ENCODE assay signal across 8 mouse cellular contexts in genomic region chr17:25783861-25784574, GRCm38 (mm10). TPM values are rescaled to one million over a fixed set of nuclear protein-coding genes. Genes with fewer than 3 reads are reported as not detected.
DNase-seq lines count a peak whose midpoint lies in the region; ATAC-seq lines count a peak whose summit lies in the region.

No protein-coding gene starts in this region.

- DNase-seq in heart, postnatal 14 days, result no peak
- DNase-seq in embryonic facial prominence, embryonic 11.5 days (ENCODE audit: low spot score), result no peak
- DNase-seq in embryo, embryonic 9.5 days (ENCODE audit: extremely low spot score), result no peak
- DNase-seq in B cell, adult 2 months, result no peak
- no peak for DNase-seq in natural killer cell, adult 2 months (ENCODE audit: low spot score in 2 of 2)

- no peak for ATAC-seq in heart, embryonic 15.5 days (replicated peaks; ENCODE audit: insufficient number of reproducible peaks, insufficient read depth, low FRiP score, low read depth)
- ATAC-seq in embryonic facial prominence, embryonic 11.5 days (replicated peaks; ENCODE audit: insufficient number of reproducible peaks, low FRiP score, low TSS enrichment, low read depth), result no peak
- no peak for ATAC-seq in hindbrain, embryonic 15.5 days (ENCODE audit: low FRiP score, low read depth)
- ATAC-seq in midbrain, embryonic 16.5 days, result no peak

- H3K36me3 ChIP-seq in heart, embryonic 15.5 days, result peaks cover 60% of the 10 kb centered on the region
- H3K36me3 ChIP-seq in embryonic facial prominence, embryonic 11.5 days (replicated peaks; ENCODE audit: control insufficient read depth, insufficient read depth, low read depth, low read length), result peaks cover 15% of the 10 kb centered on the region
- H3K36me3 ChIP-seq in hindbrain, embryonic 15.5 days, result peaks cover 29% of the 10 kb centered on the region
- peaks cover 19% of the 10 kb centered on the region for H3K36me3 ChIP-seq in midbrain, embryonic 16.5 days (ENCODE audit: control insufficient read depth, insufficient read depth, low read length)

- H3K4me2 ChIP-seq in heart, embryonic 15.5 days, result peak overlapping the region; percentile 78
- H3K4me2 ChIP-seq in embryonic facial prominence, embryonic 11.5 days (ENCODE audit: low read depth, low read length), result peak overlapping the region; percentile 59
- peak overlapping the region; percentile 79 for H3K4me2 ChIP-seq in hindbrain, embryonic 15.5 days
- H3K4me2 ChIP-seq in midbrain, embryonic 16.5 days (ENCODE audit: low read length), result peak overlapping the region; percentile 92

- peak overlapping the region; percentile 73; the same call in 1 of the 2 replicates for H3K9ac ChIP-seq in heart, embryonic 15.5 days
- H3K9ac ChIP-seq in embryonic facial prominence, embryonic 11.5 days (replicated peaks; ENCODE audit: low read length), result peak overlapping the region; percentile 62
- H3K9ac ChIP-seq in hindbrain, embryonic 15.5 days, result peak overlapping the region; percentile 66
- peak overlapping the region; percentile 89 for H3K9ac ChIP-seq in midbrain, embryonic 16.5 days (ENCODE audit: low read depth, low read length)

- intact Hi-C loops in heart, postnatal 14 days (cut with DNase I), result no loop called here

- H3K9me3 ChIP-seq in heart, embryonic 15.5 days (replicated peaks), result no peaks in the 10 kb centered on the region
- H3K9me3 ChIP-seq in embryonic facial prominence, embryonic 11.5 days (replicated peaks; ENCODE audit: control insufficient read depth, low read length), result no peaks in the 10 kb centered on the region
- H3K9me3 ChIP-seq in hindbrain, embryonic 15.5 days, result no peaks in the 10 kb centered on the region
- no peaks in the 10 kb centered on the region for H3K9me3 ChIP-seq in midbrain, embryonic 16.5 days (replicated peaks; ENCODE audit: control insufficient read depth, low read length, poor library complexity, severe bottlenecking)

- no peak overlapping the region; the same call in 1 of the 2 replicates for H3K27ac ChIP-seq in heart, embryonic 15.5 days
- H3K27ac ChIP-seq in embryonic facial prominence, embryonic 11.5 days (replicated peaks; ENCODE audit: low read depth, low read length), result no peak overlapping the region
- no peak overlapping the region for H3K27ac ChIP-seq in hindbrain, embryonic 15.5 days (replicated peaks)
- no peak overlapping the region for H3K27ac ChIP-seq in midbrain, embryonic 16.5 days (ENCODE audit: low read length)

- no peaks in the 10 kb centered on the region for H3K27me3 ChIP-seq in heart, embryonic 15.5 days
- H3K27me3 ChIP-seq in embryonic facial prominence, embryonic 11.5 days (ENCODE audit: control insufficient read depth, insufficient read depth, low read length), result no peaks in the 10 kb centered on the region
- no peaks in the 10 kb centered on the region for H3K27me3 ChIP-seq in hindbrain, embryonic 15.5 days
- no peaks in the 10 kb centered on the region for H3K27me3 ChIP-seq in midbrain, embryonic 16.5 days (ENCODE audit: control insufficient read depth, insufficient read depth, low read depth, low read length)

- 80% methylated on average over 15 of the region's 15 CpGs for WGBS in heart, embryonic 15.5 days
- 74% methylated on average over 15 of the region's 15 CpGs for WGBS in embryonic facial prominence, embryonic 11.5 days
- WGBS in hindbrain, embryonic 15.5 days, result 80% methylated on average over 15 of the region's 15 CpGs
- WGBS in midbrain, embryonic 16.5 days, result 82% methylated on average over 15 of the region's 15 CpGs

- H3K4me1 ChIP-seq in heart, embryonic 15.5 days (replicated peaks), result peaks cover 33% of the 10 kb centered on the region
- peaks cover 5% of the 10 kb centered on the region; the same call in 1 of the 2 replicates for H3K4me1 ChIP-seq in embryonic facial prominence, embryonic 11.5 days (ENCODE audit: control insufficient read depth, insufficient read depth, low read length)
- H3K4me1 ChIP-seq in hindbrain, embryonic 15.5 days (replicated peaks), result peaks cover 30% of the 10 kb centered on the region
- peaks cover 17% of the 10 kb centered on the region for H3K4me1 ChIP-seq in midbrain, embryonic 16.5 days (ENCODE audit: control insufficient read depth, insufficient read depth, low read length)

- peak overlapping the region; percentile 82 for H3K4me3 ChIP-seq in heart, embryonic 15.5 days
- peak overlapping the region; percentile 45 for H3K4me3 ChIP-seq in embryonic facial prominence, embryonic 11.5 days (ENCODE audit: low read depth, low read length)
- peak overlapping the region; percentile 86 for H3K4me3 ChIP-seq in hindbrain, embryonic 15.5 days
- peak overlapping the region; percentile 78 for H3K4me3 ChIP-seq in midbrain, embryonic 16.5 days (ENCODE audit: low read depth, low read length)

RNA-seq across cellular contexts. Expression of gene Haghl, which starts 1.5 kb away (rescaled TPM):
- 44.7 and 57.1 TPM in 2 replicates for polyA plus RNA-seq in heart, embryonic 15.5 days (2015; fragmentation: Nextera tagmentation; extraction: Ambion mirVana)
- 10 to 100 TPM; 15.0 to 15.1 TPM for total RNA-seq in heart, postnatal 14 days (2021)
- polyA plus RNA-seq in embryonic facial prominence, embryonic 11.5 days (2014; fragmentation: Nextera tagmentation; extraction: Ambion mirVana), result 58.7 and 61.1 TPM in 2 replicates
- polyA plus RNA-seq in hindbrain, embryonic 15.5 days (2015; fragmentation: Nextera tagmentation; extraction: Ambion mirVana), result 133 TPM in 2 replicates
- 147 and 165 TPM in 2 replicates for polyA plus RNA-seq in midbrain, embryonic 16.5 days (2015; fragmentation: Nextera tagmentation; extraction: Ambion mirVana)

RNA-seq across cellular contexts. Expression of gene Ccdc78, which starts 2.4 kb away (rescaled TPM):
- polyA plus RNA-seq in heart, embryonic 15.5 days (2015; fragmentation: Nextera tagmentation; extraction: Ambion mirVana), result 0.13 and 0.23 TPM in 2 replicates
- total RNA-seq in heart, postnatal 14 days (2021), result under 1 TPM in 1 of 2 experiments, not detected in 1; 0.17 TPM
- polyA plus RNA-seq in embryonic facial prominence, embryonic 11.5 days (2014; fragmentation: Nextera tagmentation; extraction: Ambion mirVana), result not detected in 2 replicates
- 0.31 and 0.48 TPM in 2 replicates for polyA plus RNA-seq in hindbrain, embryonic 15.5 days (2015; fragmentation: Nextera tagmentation; extraction: Ambion mirVana)
- polyA plus RNA-seq in midbrain, embryonic 16.5 days (2015; fragmentation: Nextera tagmentation; extraction: Ambion mirVana), result 0.34 and 0.39 TPM in 2 replicates

RNA-seq across cellular contexts. Expression of gene Fam173a, which starts 8.7 kb away (rescaled TPM):
- 56.8 and 70.2 TPM in 2 replicates for polyA plus RNA-seq in heart, embryonic 15.5 days (2015; fragmentation: Nextera tagmentation; extraction: Ambion mirVana)
- total RNA-seq in heart, postnatal 14 days (2021), result 10 to 100 TPM; 36.4 to 37.4 TPM
- polyA plus RNA-seq in embryonic facial prominence, embryonic 11.5 days (2014; fragmentation: Nextera tagmentation; extraction: Ambion mirVana), result 58.4 and 62.9 TPM in 2 replicates
- polyA plus RNA-seq in hindbrain, embryonic 15.5 days (2015; fragmentation: Nextera tagmentation; extraction: Ambion mirVana), result 90.1 and 95.7 TPM in 2 replicates
- polyA plus RNA-seq in midbrain, embryonic 16.5 days (2015; fragmentation: Nextera tagmentation; extraction: Ambion mirVana), result 91.8 and 96.9 TPM in 2 replicates

RNA-seq across cellular contexts. Expression of gene Narfl, which starts 10.4 kb away (rescaled TPM):
- polyA plus RNA-seq in heart, embryonic 15.5 days (2015; fragmentation: Nextera tagmentation; extraction: Ambion mirVana), result 31.5 and 32.4 TPM in 2 replicates
- total RNA-seq in heart, postnatal 14 days (2021), result 10 to 100 TPM; 44.8 TPM
- polyA plus RNA-seq in embryonic facial prominence, embryonic 11.5 days (2014; fragmentation: Nextera tagmentation; extraction: Ambion mirVana), result 23.8 and 24.5 TPM in 2 replicates
- polyA plus RNA-seq in hindbrain, embryonic 15.5 days (2015; fragmentation: Nextera tagmentation; extraction: Ambion mirVana), result 29.5 and 30.7 TPM in 2 replicates
- 29.0 and 30.2 TPM in 2 replicates for polyA plus RNA-seq in midbrain, embryonic 16.5 days (2015; fragmentation: Nextera tagmentation; extraction: Ambion mirVana)

RNA-seq across cellular contexts. Expression of gene AC134908.4, which starts 11.4 kb away (rescaled TPM):
- 0.50 TPM in 1 of 2 replicates, not detected in the other for polyA plus RNA-seq in heart, embryonic 15.5 days (2015; fragmentation: Nextera tagmentation; extraction: Ambion mirVana)
- total RNA-seq in heart, postnatal 14 days (2021), result not detected
- polyA plus RNA-seq in embryonic facial prominence, embryonic 11.5 days (2014; fragmentation: Nextera tagmentation; extraction: Ambion mirVana), result not detected in 2 replicates
- 2.0 TPM in 1 of 2 replicates, not detected in the other for polyA plus RNA-seq in hindbrain, embryonic 15.5 days (2015; fragmentation: Nextera tagmentation; extraction: Ambion mirVana)
- polyA plus RNA-seq in midbrain, embryonic 16.5 days (2015; fragmentation: Nextera tagmentation; extraction: Ambion mirVana), result 1.3 TPM in 1 of 2 replicates, not detected in the other
